Mouse (Mus musculus): ENCODE measurements at regions not wholly inside any gene's neighbourhood (a gene's known extent, or its start where the extent isn't known, plus 50 kb on each side); places are given as distances from the start of the nearest gene placed in this dataset.

DNA sequence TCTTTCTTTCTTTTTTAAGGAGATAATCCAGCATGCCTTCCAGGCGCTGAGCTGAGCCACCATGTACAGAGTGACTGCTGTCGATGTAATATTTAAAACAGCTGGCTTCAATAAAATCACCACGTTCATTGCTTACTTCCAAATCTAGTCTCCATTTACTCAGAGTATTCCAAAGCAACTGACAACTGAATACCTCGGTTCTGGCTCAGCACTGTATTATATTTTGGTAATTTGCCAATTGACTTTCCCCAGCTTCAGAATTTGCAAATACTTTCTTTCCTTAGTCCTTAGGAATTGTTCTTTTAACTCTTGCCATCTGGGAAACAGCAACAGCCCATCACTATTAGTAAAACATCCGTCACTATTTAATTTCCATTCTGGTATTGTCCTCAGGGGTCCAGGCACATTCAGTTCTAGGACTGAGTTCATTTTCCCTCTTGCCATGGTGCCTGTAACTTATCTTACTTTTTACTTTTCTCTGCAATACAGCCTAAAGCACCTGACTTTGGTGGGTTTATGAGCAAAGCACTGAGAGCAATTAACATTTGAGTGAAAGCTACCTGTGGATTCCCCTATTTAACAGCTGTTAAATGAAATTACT lies 871.8 kb downstream of the Tbl1xr1 start:
- TF ChIP-seq PAX5 (IDR thresholded peaks at IDR 0.05; ENCODE audit: low read length) (no peak), CTCF (conservative IDR thresholded peaks at IDR 0.05 in 1 of 2, IDR thresholded peaks at IDR 0.05 in 1 of 2; ENCODE audit: low read depth in 2 of 2, low read length in 2 of 2) (no peak), JUND (conservative IDR thresholded peaks at IDR 0.05; ENCODE audit: low read depth, low read length) (no peak), POLR2A (IDR thresholded peaks at IDR 0.05; ENCODE audit: low read depth, low read length) (no peak), EP300 (IDR thresholded peaks at IDR 0.05; ENCODE audit: low read length) (no peak), TCF12 (IDR thresholded peaks at IDR 0.05; ENCODE audit: low read depth, low read length) (no peak), NRF1 (IDR thresholded peaks at IDR 0.05; ENCODE audit: low read depth, low read length) (no peak)
